Mouse (Mus musculus): ENCODE measurements around the gene Ptov1. TPM values are rescaled to one million over a fixed set of nuclear protein-coding genes. Genes with fewer than 3 reads are reported as not detected.

Gene Ptov1
- polyA plus RNA-seq, 2 experiments = 35.0 to 47.3 TPM

- H3K9me3 ChIP-seq (ENCODE audit: control insufficient read depth, low read length) = no peaks in the 10 kb centered on the region
- no peak overlapping the region for H3K4me3 ChIP-seq (ENCODE audit: insufficient read depth in 1 of 2, low read depth in 2 of 2, low read length in 2 of 2)
- no peak for ATAC-seq (ENCODE audit: insufficient read depth)
- no peak for TF ChIP-seq CTCF (IDR thresholded peaks at IDR 0.05; ENCODE audit: low read depth)
- no peak for TF ChIP-seq EP300 (IDR thresholded peaks at IDR 0.05; ENCODE audit: low read depth)
- H3K36me3 ChIP-seq (replicated peaks; ENCODE audit: control insufficient read depth, insufficient read depth, low read depth) = peaks cover 10% of the 10 kb centered on the region
- H3K27ac ChIP-seq = no peak overlapping the region
- DNase-seq (ENCODE audit: low read depth in 3 of 3, low spot score in 3 of 3) = no peak
- H3K4me2 ChIP-seq (ENCODE audit: low read depth) = no peak overlapping the region
- no peaks in the 10 kb centered on the region for H3K27me3 ChIP-seq (ENCODE audit: control insufficient read depth, insufficient read depth, low read length)
- peaks cover 6 to 16% of the 10 kb centered on the region in 2 experiments; a peak in 3 of 4 replicates for H3K4me1 ChIP-seq (replicated peaks; ENCODE audit: control insufficient read depth in 2 of 2, insufficient read depth in 2 of 2, low read length in 1 of 2)
- H3K9ac ChIP-seq (replicated peaks) = no peak overlapping the region
- 76% methylated on average over 24 of the region's 24 CpGs for WGBS (ENCODE audit: insufficient replicate concordance)
Measured at GRCm38 (mm10) chr7:44864595-44865542, 4.7 kb downstream of the Ptov1 start.

- H3K27me3 ChIP-seq (ENCODE audit: control insufficient read depth, insufficient read depth, low read length) = no peaks in the 10 kb centered on the region
- no peak overlapping the region for H3K4me2 ChIP-seq (ENCODE audit: low read depth)
- no peak overlapping the region for H3K9ac ChIP-seq (replicated peaks)
- WGBS (ENCODE audit: insufficient replicate concordance) = 80% methylated on average over 11 of the region's 11 CpGs
- ATAC-seq (ENCODE audit: insufficient read depth) (no peak), DNase-seq (ENCODE audit: low read depth in 3 of 3, low spot score in 3 of 3) (no peak)
- no peak overlapping the region for H3K27ac ChIP-seq
- peaks cover 6 to 16% of the 10 kb centered on the region in 2 experiments; a peak in 3 of 4 replicates for H3K4me1 ChIP-seq (replicated peaks; ENCODE audit: control insufficient read depth in 2 of 2, insufficient read depth in 2 of 2, low read length in 1 of 2)
- no peak overlapping the region for H3K4me3 ChIP-seq (ENCODE audit: insufficient read depth in 1 of 2, low read depth in 2 of 2, low read length in 2 of 2)
- no peak for TF ChIP-seq CTCF (IDR thresholded peaks at IDR 0.05; ENCODE audit: low read depth)
- TF ChIP-seq EP300 (IDR thresholded peaks at IDR 0.05; ENCODE audit: low read depth) = no peak
- peaks cover 10% of the 10 kb centered on the region for H3K36me3 ChIP-seq (replicated peaks; ENCODE audit: control insufficient read depth, insufficient read depth, low read depth)
- no peaks in the 10 kb centered on the region for H3K9me3 ChIP-seq (ENCODE audit: control insufficient read depth, low read length)
Measured at GRCm38 (mm10) chr7:44863982-44864494, 5.5 kb downstream of the Ptov1 start.

- ATAC-seq (ENCODE audit: insufficient read depth) (no peak), DNase-seq (ENCODE audit: low read depth in 3 of 3, low spot score in 3 of 3) (no peak)
- H3K4me1 ChIP-seq (replicated peaks; ENCODE audit: control insufficient read depth in 2 of 2, insufficient read depth in 2 of 2, low read length in 1 of 2) = peaks cover 9 to 17% of the 10 kb centered on the region in 2 experiments; a peak in 3 of 4 replicates
- H3K27me3 ChIP-seq (ENCODE audit: control insufficient read depth, insufficient read depth, low read length) = no peaks in the 10 kb centered on the region
- H3K9me3 ChIP-seq (ENCODE audit: control insufficient read depth, low read length) = no peaks in the 10 kb centered on the region
- 87% methylated on average over 14 of the region's 14 CpGs for WGBS (ENCODE audit: insufficient replicate concordance)
- no peak overlapping the region for H3K9ac ChIP-seq (replicated peaks)
- no peak overlapping the region for H3K4me3 ChIP-seq (ENCODE audit: insufficient read depth in 1 of 2, low read depth in 2 of 2, low read length in 2 of 2)
- H3K4me2 ChIP-seq (ENCODE audit: low read depth) = no peak overlapping the region
- no peak for TF ChIP-seq EP300 (IDR thresholded peaks at IDR 0.05; ENCODE audit: low read depth)
- TF ChIP-seq CTCF (IDR thresholded peaks at IDR 0.05; ENCODE audit: low read depth) = no peak
- H3K27ac ChIP-seq = no peak overlapping the region
- peaks cover 10% of the 10 kb centered on the region for H3K36me3 ChIP-seq (replicated peaks; ENCODE audit: control insufficient read depth, insufficient read depth, low read depth)
Measured at GRCm38 (mm10) chr7:44863210-44863609, 6.4 kb downstream of the Ptov1 start.

GRCm38 (mm10) chr7:44862434-44862833 is 7.2 kb downstream of the Ptov1 start:
- DNase-seq (ENCODE audit: low read depth in 3 of 3, low spot score in 3 of 3) (no peak), ATAC-seq (ENCODE audit: insufficient read depth) (no peak)
- Histone ChIP-seq H3K36me3 (replicated peaks; ENCODE audit: control insufficient read depth, insufficient read depth, low read depth) (peaks cover 10% of the 10 kb centered on the region), H3K4me2 (ENCODE audit: low read depth) (no peak overlapping the region), H3K27me3 (ENCODE audit: control insufficient read depth, insufficient read depth, low read length) (no peaks in the 10 kb centered on the region), H3K4me3 (ENCODE audit: insufficient read depth in 1 of 2, low read depth in 2 of 2, low read length in 2 of 2) (no peak overlapping the region), H3K27ac (no peak overlapping the region), H3K9me3 (ENCODE audit: control insufficient read depth, low read length) (no peaks in the 10 kb centered on the region), H3K4me1 (replicated peaks; ENCODE audit: control insufficient read depth in 2 of 2, insufficient read depth in 2 of 2, low read length in 1 of 2) (peaks cover 9 to 17% of the 10 kb centered on the region in 2 experiments), H3K9ac (replicated peaks) (no peak overlapping the region)
- 91% methylated on average over 8 of the region's 8 CpGs for WGBS (ENCODE audit: insufficient replicate concordance)
- TF ChIP-seq CTCF (IDR thresholded peaks at IDR 0.05; ENCODE audit: low read depth) = no peak
- no peak for TF ChIP-seq EP300 (IDR thresholded peaks at IDR 0.05; ENCODE audit: low read depth)

GRCm38 (mm10) chr7:44861429-44861816 is 8.2 kb downstream of the Ptov1 start:
- no peak for DNase-seq (ENCODE audit: low read depth in 3 of 3, low spot score in 3 of 3)
- Histone ChIP-seq H3K4me2 (ENCODE audit: low read depth) (no peak overlapping the region), H3K4me3 (ENCODE audit: insufficient read depth in 1 of 2, low read depth in 2 of 2, low read length in 2 of 2) (no peak overlapping the region), H3K9ac (replicated peaks) (no peak overlapping the region), H3K36me3 (replicated peaks; ENCODE audit: control insufficient read depth, insufficient read depth, low read depth) (peaks cover 10% of the 10 kb centered on the region), H3K9me3 (ENCODE audit: control insufficient read depth, low read length) (no peaks in the 10 kb centered on the region), H3K27ac (no peak overlapping the region), H3K4me1 (replicated peaks; ENCODE audit: control insufficient read depth in 2 of 2, insufficient read depth in 2 of 2, low read length in 1 of 2) (peaks cover 7 to 16% of the 10 kb centered on the region in 2 experiments), H3K27me3 (ENCODE audit: control insufficient read depth, insufficient read depth, low read length) (no peaks in the 10 kb centered on the region)
- WGBS (ENCODE audit: insufficient replicate concordance) = 85% methylated on average over 14 of the region's 14 CpGs
- no peak for ATAC-seq (ENCODE audit: insufficient read depth)
- no peak for TF ChIP-seq EP300 (IDR thresholded peaks at IDR 0.05; ENCODE audit: low read depth)
- no peak for TF ChIP-seq CTCF (IDR thresholded peaks at IDR 0.05; ENCODE audit: low read depth)
